ENCODE assay signal across 13 mouse cellular contexts in the genomic region with DNA sequence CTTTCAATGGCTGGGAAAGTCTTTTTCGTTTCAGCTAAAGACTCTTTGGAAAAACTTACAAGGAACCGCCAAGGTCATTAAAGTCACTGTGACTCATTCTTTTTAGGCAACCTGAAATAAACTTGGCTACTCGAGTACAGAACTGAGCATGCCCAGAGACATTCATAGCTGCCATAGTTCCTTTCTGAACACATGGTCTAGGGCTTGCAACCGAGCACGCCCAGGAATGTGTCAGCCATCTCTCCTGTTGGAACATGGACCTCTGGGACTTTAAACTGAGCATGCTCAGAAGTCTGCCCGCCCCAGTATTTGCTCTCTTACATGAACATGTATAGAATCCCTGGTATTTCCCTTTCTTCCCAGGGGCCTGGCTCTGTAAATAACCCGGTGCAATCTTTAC. TPM values are rescaled to one million over a fixed set of nuclear protein-coding genes. Genes with fewer than 3 reads are reported as not detected.
A peak's percentile ranks its signal among the peaks of the same experiment; 100 is the strongest.
DNase-seq lines count a peak whose midpoint lies in the region; ATAC-seq and TF ChIP-seq lines count a peak whose summit lies in the region.
"Had no signal": no experiment of that assay in that cellular context is flagged by ENCODE, and none has a peak within 500 bp of the region (broad histone marks: within the 10 kb centered on the region; RNA-seq: fewer than 3 reads in every experiment).

No protein-coding gene starts in this region.

- H3K27ac ChIP-seq in limb, embryonic 13.5 days = peak overlapping the region; percentile 55; the same call in 1 of the 2 replicates
- no peak overlapping the region for H3K27ac ChIP-seq in limb, embryonic 10.5 days
- peak overlapping the region; percentile 93 for H3K27ac ChIP-seq in embryonic fibroblast, embryonic 13.5 days (ENCODE audit: insufficient read depth, low read length)
- peak overlapping the region; percentile 64 for H3K27ac ChIP-seq in small intestine, adult 2 months (ENCODE audit: insufficient read depth, low read depth, low read length)
- H3K27ac ChIP-seq: hindbrain, embryonic 15.5 days; neural tube, embryonic 15.5 days had no signal

- no peak for TF ChIP-seq CTCF in embryonic fibroblast, embryonic 13.5 days (IDR thresholded peaks at IDR 0.05; ENCODE audit: borderline replicate concordance, insufficient read depth, low read length)
- no peak for TF ChIP-seq CTCF in small intestine, adult 2 months (IDR thresholded peaks at IDR 0.05; ENCODE audit: extremely low read depth, insufficient read length, insufficient replicate concordance, low read depth, low read length)

- DNase-seq in embryo, embryonic 11 days = peak; percentile 40
- DNase-seq in embryo, embryonic 9.5 days (ENCODE audit: extremely low spot score) = no peak
- no peak for DNase-seq in limb, embryonic 10.5 days (ENCODE audit: low spot score)
- DNase-seq in right cerebral cortex, adult 18-20 months = no peak
- DNase-seq: cerebellum, adult 18-20 months had no signal

- no peak overlapping the region for H3K4me3 ChIP-seq in limb, embryonic 13.5 days
- H3K4me3 ChIP-seq in limb, embryonic 10.5 days = no peak overlapping the region
- no peak overlapping the region for H3K4me3 ChIP-seq in embryonic fibroblast, embryonic 13.5 days (ENCODE audit: insufficient read depth, low read length)
- no peak overlapping the region for H3K4me3 ChIP-seq in small intestine, adult 2 months (ENCODE audit: low read depth, low read length)
- H3K4me3 ChIP-seq: hindbrain, embryonic 15.5 days; megakaryocyte, embryonic 14.5 days; neural tube, embryonic 15.5 days had no signal

- TF ChIP-seq POLR2A in embryonic fibroblast, embryonic 13.5 days (IDR thresholded peaks at IDR 0.05; ENCODE audit: low read depth, low read length) = no peak
- no peak for TF ChIP-seq POLR2A in small intestine, adult 2 months (IDR thresholded peaks at IDR 0.05; ENCODE audit: low read depth, low read length)

- peak overlapping the region; percentile 21; the same call in 1 of the 2 replicates for H3K4me2 ChIP-seq in limb, embryonic 13.5 days (replicated peaks)
- H3K4me2 ChIP-seq: hindbrain, embryonic 15.5 days; neural tube, embryonic 15.5 days had no signal

- H3K9ac ChIP-seq in limb, embryonic 13.5 days = no peak overlapping the region
- H3K9ac ChIP-seq: hindbrain, embryonic 15.5 days; neural tube, embryonic 15.5 days had no signal

- ATAC-seq in limb, embryonic 13.5 days (ENCODE audit: low FRiP score, low read depth) = peak; percentile 81
- no peak for ATAC-seq in megakaryocyte progenitor cell, adult 5-6 weeks (replicated peaks; ENCODE audit: poor library complexity)

- WGBS in limb, embryonic 13.5 days = 52% methylated on average over 7 of the region's 7 CpGs
- WGBS in limb, embryonic 10.5 days = 84% methylated on average over 7 of the region's 7 CpGs
- WGBS in small intestine, adult 2 months = 43% methylated on average over 7 of the region's 7 CpGs

- H3K9me3 ChIP-seq in limb, embryonic 13.5 days = no peaks in the 10 kb centered on the region
- no peaks in the 10 kb centered on the region for H3K9me3 ChIP-seq in limb, embryonic 10.5 days (replicated peaks)
- H3K9me3 ChIP-seq: hindbrain, embryonic 15.5 days; neural tube, embryonic 15.5 days had no signal

- H3K36me3 ChIP-seq in limb, embryonic 13.5 days = no peaks in the 10 kb centered on the region
- H3K36me3 ChIP-seq in limb, embryonic 10.5 days = no peaks in the 10 kb centered on the region
- no peaks in the 10 kb centered on the region for H3K36me3 ChIP-seq in small intestine, adult 2 months (ENCODE audit: control insufficient read depth, insufficient read depth, low read length)
- H3K36me3 ChIP-seq: hindbrain, embryonic 15.5 days; neural tube, embryonic 15.5 days had no signal

- no peaks in the 10 kb centered on the region for H3K27me3 ChIP-seq in limb, embryonic 13.5 days
- no peaks in the 10 kb centered on the region for H3K27me3 ChIP-seq in limb, embryonic 10.5 days (ENCODE audit: low read depth, poor library complexity, severe bottlenecking)
- H3K27me3 ChIP-seq in small intestine, adult 2 months (ENCODE audit: control insufficient read depth, insufficient read depth, low read length) = no peaks in the 10 kb centered on the region; the same call in 1 of the 2 replicates
- H3K27me3 ChIP-seq: hindbrain, embryonic 15.5 days; neural tube, embryonic 15.5 days had no signal

- peaks cover 11% of the 10 kb centered on the region for H3K4me1 ChIP-seq in limb, embryonic 13.5 days
- H3K4me1 ChIP-seq in limb, embryonic 10.5 days = no peaks in the 10 kb centered on the region
- H3K4me1 ChIP-seq in embryonic fibroblast, embryonic 13.5 days (ENCODE audit: control insufficient read depth, insufficient read depth, low read length) = peaks cover 12% of the 10 kb centered on the region
- peaks cover 2% of the 10 kb centered on the region; the same call in 1 of the 2 replicates for H3K4me1 ChIP-seq in small intestine, adult 2 months (ENCODE audit: control insufficient read depth, insufficient read depth, insufficient read length, low read length)
- H3K4me1 ChIP-seq: megakaryocyte, embryonic 14.5 days had no signal

RNA-seq across cellular contexts. Expression of a gene that starts 11.4 kb away (rescaled TPM):
- 0.05 TPM in 1 of 2 replicates, not detected in the other for polyA plus RNA-seq in limb, embryonic 13.5 days (2015; fragmentation: Nextera tagmentation; extraction: Ambion mirVana)
- not detected in 2 replicates for polyA plus RNA-seq in limb, embryonic 10.5 days (2016; fragmentation: Nextera tagmentation; extraction: Ambion mirVana)
- not detected in 2 replicates for polyA plus RNA-seq in embryonic fibroblast, embryonic 13.5 days (2011; ENCODE audit: insufficient read length, low read depth, missing spikeins)
- polyA plus RNA-seq in small intestine, adult 2 months (2012; rRNA removed) = 0.65 and 1.3 TPM in 2 replicates
- total RNA-seq in megakaryocyte progenitor cell, adult 5-6 weeks (2015) = not detected in 2 replicates
- not detected in 2 replicates for total RNA-seq in megakaryocyte progenitor cell, adult 5-6 weeks (2017)
- total RNA-seq: left cerebral cortex, postnatal 10 days had no signal
- polyA plus RNA-seq: hindbrain, embryonic 15.5 days; neural tube, embryonic 15.5 days had no signal

RNA-seq across cellular contexts. Expression of a gene that starts 13.0 kb away (rescaled TPM):
- polyA plus RNA-seq in limb, embryonic 13.5 days (2015; fragmentation: Nextera tagmentation; extraction: Ambion mirVana) = 2.1 and 2.8 TPM in 2 replicates
- 0.46 and 0.48 TPM in 2 replicates for polyA plus RNA-seq in limb, embryonic 10.5 days (2016; fragmentation: Nextera tagmentation; extraction: Ambion mirVana)
- polyA plus RNA-seq in embryonic fibroblast, embryonic 13.5 days (2011; ENCODE audit: insufficient read length, low read depth, missing spikeins) = 8.1 and 9.6 TPM in 2 replicates
- polyA plus RNA-seq in small intestine, adult 2 months (2012; rRNA removed) = 1.3 and 1.8 TPM in 2 replicates
- total RNA-seq in megakaryocyte progenitor cell, adult 5-6 weeks (2015) = not detected in 2 replicates
- total RNA-seq in megakaryocyte progenitor cell, adult 5-6 weeks (2017) = 0.10 TPM in 1 of 2 replicates, not detected in the other
